8 mouse cellular contexts compared by ENCODE assay signal in genomic region chr14:55721700-55722437, GRCm38 (mm10). TPM values are rescaled to one million over a fixed set of nuclear protein-coding genes. Genes with fewer than 3 reads are reported as not detected.
DNase-seq lines count a peak whose midpoint lies in the region; ATAC-seq and TF ChIP-seq lines count a peak whose summit lies in the region.

Gene Rabggta (minus strand): TSS chr14:55722263.

- TF ChIP-seq EP300 in lung, postnatal 0 days (IDR thresholded peaks at IDR 0.05), result no peak

- H3K9ac ChIP-seq in lung, postnatal 0 days (replicated peaks; ENCODE audit: low read depth), result peak within 1 kb of the TSS; percentile 52

- H3K4me2 ChIP-seq in lung, postnatal 0 days (replicated peaks; ENCODE audit: low read depth, low read length), result peak within 1 kb of the TSS; percentile 70

- DNase-seq in MEL-GATA-1-ER (ENCODE audit: extremely low read depth, low read depth), result peak; percentile 78
- DNase-seq in cerebellum, adult 8-10 months, result peak; percentile 92
- DNase-seq in hindbrain, embryonic 10.5 days (ENCODE audit: low spot score), result peak; percentile 93
- DNase-seq in layer of hippocampus, adult 9-11 months, result peak; percentile 94
- peak; percentile 96 for DNase-seq in lung, postnatal 0 days (ENCODE audit: low spot score)
- peak; percentile 82 for DNase-seq in ovary, postnatal 14 days (ENCODE audit: low spot score)
- DNase-seq in thymus, postnatal 14 days, result peak; percentile 99

- peak; percentile 90 for ATAC-seq in frontal cortex, adult (ENCODE audit: low TSS enrichment)
- ATAC-seq in lung, postnatal 0 days, result peak; percentile 95

- peak within 1 kb of the TSS; percentile 94 for H3K27ac ChIP-seq in hindbrain, embryonic 10.5 days
- H3K27ac ChIP-seq in lung, postnatal 0 days (ENCODE audit: low read length), result peak within 1 kb of the TSS; percentile 81

- TF ChIP-seq CTCF in lung, postnatal 0 days (IDR thresholded peaks at IDR 0.05), result peak; percentile 98

- H3K9me3 ChIP-seq in hindbrain, embryonic 10.5 days, result no peaks in the 10 kb centered on the region
- H3K9me3 ChIP-seq in lung, postnatal 0 days (ENCODE audit: low read length), result no peaks in the 10 kb centered on the region

- H3K4me1 ChIP-seq in hindbrain, embryonic 10.5 days (replicated peaks), result peaks cover 16% of the 10 kb centered on the region
- H3K4me1 ChIP-seq in lung, postnatal 0 days (ENCODE audit: insufficient read depth, low read depth, low read length), result peaks cover 6% of the 10 kb centered on the region

- WGBS in hindbrain, embryonic 10.5 days, result under 1% methylated on average over 50 of the region's 50 CpGs
- WGBS in lung, postnatal 0 days, result 1% methylated on average over 48 of the region's 50 CpGs

- H3K27me3 ChIP-seq in hindbrain, embryonic 10.5 days (ENCODE audit: insufficient read depth, poor library complexity, severe bottlenecking), result no peaks in the 10 kb centered on the region
- no peaks in the 10 kb centered on the region for H3K27me3 ChIP-seq in lung, postnatal 0 days (replicated peaks; ENCODE audit: insufficient read depth, low read length)

- H3K4me3 ChIP-seq in hindbrain, embryonic 10.5 days, result peak within 1 kb of the TSS; percentile 87
- peak within 1 kb of the TSS; percentile 63 for H3K4me3 ChIP-seq in lung, postnatal 0 days (ENCODE audit: low read depth, low read length)

- H3K36me3 ChIP-seq in hindbrain, embryonic 10.5 days, result peaks cover 35% of the 10 kb centered on the region
- H3K36me3 ChIP-seq in lung, postnatal 0 days (ENCODE audit: insufficient read depth, low read length), result 0 out of 2 replicates have a peak, but pooled peaks cover 15% of the 10 kb centered on the region

RNA-seq across cellular contexts. Expression of gene Rabggta, which starts in this region (rescaled TPM):
- 34.7 and 36.3 TPM in 2 replicates for polyA plus RNA-seq in hindbrain, embryonic 10.5 days (2016; fragmentation: Nextera tagmentation; extraction: Ambion mirVana)
- 31.4 and 32.5 TPM in 2 replicates for polyA plus RNA-seq in lung, postnatal 0 days (2015; fragmentation: Nextera tagmentation; extraction: Ambion mirVana)

Comparison
In these comparisons a context has a peak if more than half of its experiments do, and no peak if none do; other contexts are left out.
1. Peak in every context shown above with its lines: DNase-seq, ATAC-seq, H3K4me3 ChIP-seq and H3K27ac ChIP-seq.